Mouse (Mus musculus) ES-CJ7 (cell line): ENCODE data around the gene Lrrk2.

Source experiments
- DNase-seq: peaks from one replicate; pipeline ENCODE4 v3.0.0; 2011; ENCODE audit warnings: low read depth, low spot score

The Lrrk2 gene

DNA sequence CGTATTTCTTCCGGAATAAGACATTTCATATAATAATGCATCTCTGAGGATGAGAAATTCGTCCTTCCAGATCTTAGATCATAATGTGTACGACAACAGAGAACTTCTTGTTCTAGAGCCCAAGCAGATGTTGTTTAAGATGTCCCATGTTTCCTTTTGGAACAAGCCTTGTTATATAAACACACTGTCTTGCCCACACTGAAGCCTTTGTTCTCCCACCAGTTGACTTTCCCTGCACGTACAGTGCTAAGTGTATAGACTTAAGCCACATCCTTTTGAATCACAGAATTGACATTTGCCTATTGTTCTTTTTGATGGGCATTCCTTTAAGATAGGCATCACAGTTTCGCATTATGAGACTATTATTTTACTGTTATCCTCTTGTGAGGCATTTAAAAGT, 162.3 kb downstream of the Lrrk2 start:
- no peak for DNase-seq

DNA sequence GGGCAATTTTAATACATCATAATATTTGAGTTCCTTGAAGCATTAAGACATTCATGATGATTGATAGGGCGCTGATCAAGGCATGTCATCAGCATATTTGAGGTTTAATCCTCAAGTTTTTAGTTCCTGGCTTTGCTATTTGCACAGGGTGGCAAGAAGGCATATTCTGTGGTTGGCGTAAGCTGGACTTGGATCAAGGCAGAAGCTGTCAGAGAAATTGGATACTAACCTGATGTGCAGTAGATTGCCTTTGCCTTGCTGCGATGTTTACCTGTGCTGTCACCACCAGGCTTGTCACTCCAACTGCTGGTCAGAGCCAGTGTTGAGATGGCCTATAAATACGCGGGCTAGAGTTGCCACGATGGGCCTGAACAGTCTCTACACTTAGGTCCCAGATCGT, 165.0 kb downstream of the Lrrk2 start, which contains the start of gene Smgc:
Smgc (plus strand) TSS at position 301 of the 400 bp plus-strand sequence.
- no peak for DNase-seq

GRCm38 (mm10) chr15:91864130-91864529, 191.2 kb downstream of the Lrrk2 start:
- peak; percentile 90 for DNase-seq
